ENCODE assay signal across 8 mouse cellular contexts in the genomic region with DNA sequence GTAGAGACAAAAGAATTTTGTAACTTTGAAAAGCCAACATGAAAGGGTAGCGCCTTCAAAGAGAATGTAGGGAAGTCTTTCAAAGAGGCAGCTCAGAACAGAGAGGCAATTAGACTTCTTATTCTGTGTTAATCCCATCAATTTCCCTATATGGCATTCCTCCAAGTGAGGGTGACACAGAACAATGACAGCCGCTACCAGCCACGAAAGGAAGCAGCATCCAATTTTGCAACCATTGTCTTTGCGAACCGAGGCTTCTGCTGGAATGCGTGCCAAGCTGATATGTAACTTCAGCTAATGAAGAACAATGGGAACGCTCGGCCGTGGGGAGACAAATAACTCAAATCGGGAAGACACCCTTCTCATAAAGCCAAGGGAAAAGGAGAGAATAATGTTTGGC.
DNase-seq lines count a peak whose midpoint lies in the region; ATAC-seq and TF ChIP-seq lines count a peak whose summit lies in the region.

No protein-coding gene starts in this region.

- WGBS in heart, adult 2 months, result 33% methylated on average over 10 of the region's 10 CpGs
- WGBS in heart, embryonic 10.5 days, result 48% methylated on average over 10 of the region's 10 CpGs
- 25% methylated on average over 10 of the region's 10 CpGs for WGBS in cerebellum, adult 2 months
- 24% methylated on average over 10 of the region's 10 CpGs for WGBS in hindbrain, embryonic 11.5 days
- 49% methylated on average over 10 of the region's 10 CpGs for WGBS in intestine, embryonic 16.5 days

- DNase-seq in heart, adult 2 months, result no peak
- DNase-seq in heart, embryonic 10.5 days (ENCODE audit: low spot score), result no peak
- DNase-seq in cerebellum, adult 2 months, result peak; percentile 34 to 50
- peak; percentile 12 for DNase-seq in hindbrain, embryonic 11.5 days (ENCODE audit: low spot score)
- DNase-seq in lung, postnatal 25 days (ENCODE audit: low spot score), result peak; percentile 29
- no peak for DNase-seq in spleen, postnatal 36 days (ENCODE audit: low spot score in 2 of 2)
- no peak for DNase-seq in ovary, postnatal 36 days (ENCODE audit: low spot score)

- TF ChIP-seq CTCF in heart, adult 2 months (IDR thresholded peaks at IDR 0.05), result no peak
- no peak for TF ChIP-seq CTCF in cerebellum, adult 2 months (IDR thresholded peaks at IDR 0.05; ENCODE audit: borderline replicate concordance, insufficient read depth, low read depth, low read length)

- no peak overlapping the region for H3K4me3 ChIP-seq in heart, adult 2 months
- no peak overlapping the region for H3K4me3 ChIP-seq in heart, embryonic 10.5 days
- no peak overlapping the region for H3K4me3 ChIP-seq in cerebellum, adult 2 months (replicated peaks; ENCODE audit: insufficient read depth, low read depth, low read length)
- H3K4me3 ChIP-seq in hindbrain, embryonic 11.5 days (ENCODE audit: low read depth, low read length), result no peak overlapping the region
- no peak overlapping the region for H3K4me3 ChIP-seq in intestine, embryonic 16.5 days (ENCODE audit: low read length)

- no peaks in the 10 kb centered on the region for H3K36me3 ChIP-seq in heart, adult 2 months (ENCODE audit: control insufficient read depth, insufficient read depth, low read length)
- H3K36me3 ChIP-seq in heart, embryonic 10.5 days, result no peaks in the 10 kb centered on the region
- no peaks in the 10 kb centered on the region for H3K36me3 ChIP-seq in hindbrain, embryonic 11.5 days (ENCODE audit: control insufficient read depth, insufficient read depth, low read length)
- no peaks in the 10 kb centered on the region for H3K36me3 ChIP-seq in intestine, embryonic 16.5 days (ENCODE audit: control insufficient read depth, insufficient read depth, low read length)

- no peak for TF ChIP-seq POLR2A in heart, adult 2 months (IDR thresholded peaks at IDR 0.05; ENCODE audit: insufficient read depth, low read depth, low read length)
- TF ChIP-seq POLR2A in cerebellum, adult 2 months (IDR thresholded peaks at IDR 0.05; ENCODE audit: borderline replicate concordance, insufficient read depth, low read length), result no peak

- H3K79me2 ChIP-seq in heart, adult 2 months (replicated peaks; ENCODE audit: control insufficient read depth, insufficient read depth, low read length), result no peaks in the 10 kb centered on the region

- H3K27ac ChIP-seq in heart, adult 2 months, result no peak overlapping the region
- H3K27ac ChIP-seq in heart, embryonic 10.5 days, result no peak overlapping the region; the same call in 1 of the 2 replicates
- H3K27ac ChIP-seq in cerebellum, adult 2 months (ENCODE audit: insufficient read depth, low read length), result no peak overlapping the region
- H3K27ac ChIP-seq in hindbrain, embryonic 11.5 days (ENCODE audit: low read depth, low read length), result 0 out of 2 replicates have a peak overlapping the region, but pooled peaks have one; percentile 9
- H3K27ac ChIP-seq in intestine, embryonic 16.5 days (ENCODE audit: low read length), result no peak overlapping the region

- no peak overlapping the region for H3K4me2 ChIP-seq in hindbrain, embryonic 11.5 days (replicated peaks; ENCODE audit: low read depth, low read length)
- no peak overlapping the region for H3K4me2 ChIP-seq in intestine, embryonic 16.5 days (ENCODE audit: low read depth, low read length)

- 0 out of 2 replicates have a peak, but pooled peaks have one; percentile 10 for TF ChIP-seq EP300 in heart, adult 2 months (IDR thresholded peaks at IDR 0.05; ENCODE audit: insufficient read depth, low read depth, low read length)

- no peaks in the 10 kb centered on the region for H3K9me3 ChIP-seq in heart, embryonic 10.5 days
- H3K9me3 ChIP-seq in hindbrain, embryonic 11.5 days (ENCODE audit: control insufficient read depth, low read length), result no peaks in the 10 kb centered on the region
- no peaks in the 10 kb centered on the region for H3K9me3 ChIP-seq in intestine, embryonic 16.5 days (ENCODE audit: control insufficient read depth, low read length)

- peaks cover 3% of the 10 kb centered on the region; the same call in 1 of the 2 replicates for H3K4me1 ChIP-seq in heart, adult 2 months (ENCODE audit: control insufficient read depth, insufficient read depth, low read length)
- H3K4me1 ChIP-seq in heart, embryonic 10.5 days, result peaks cover 30% of the 10 kb centered on the region
- peaks cover 22% of the 10 kb centered on the region for H3K4me1 ChIP-seq in cerebellum, adult 2 months (ENCODE audit: control insufficient read depth, insufficient read depth, low read length)
- peaks cover 3% of the 10 kb centered on the region; the same call in 1 of the 2 replicates for H3K4me1 ChIP-seq in hindbrain, embryonic 11.5 days (replicated peaks; ENCODE audit: control insufficient read depth, insufficient read depth, low read length)
- H3K4me1 ChIP-seq in intestine, embryonic 16.5 days (ENCODE audit: control insufficient read depth, insufficient read depth, low read length), result no peaks in the 10 kb centered on the region

- no peak overlapping the region for H3K9ac ChIP-seq in heart, adult 2 months (ENCODE audit: low read depth, low read length)
- H3K9ac ChIP-seq in hindbrain, embryonic 11.5 days (ENCODE audit: low read depth, low read length), result no peak overlapping the region
- H3K9ac ChIP-seq in intestine, embryonic 16.5 days (ENCODE audit: low read depth, low read length), result no peak overlapping the region

- intact Hi-C loops in heart, adult 2 months (cut with DNase I), result no loop called here

- no peak for ATAC-seq in hindbrain, embryonic 11.5 days (ENCODE audit: low FRiP score)
- no peak for ATAC-seq in intestine, embryonic 16.5 days

- H3K27me3 ChIP-seq in heart, adult 2 months (ENCODE audit: control insufficient read depth, insufficient read depth, low read length), result no peaks in the 10 kb centered on the region
- H3K27me3 ChIP-seq in heart, embryonic 10.5 days (ENCODE audit: insufficient read depth, poor library complexity, severe bottlenecking), result no peaks in the 10 kb centered on the region
- H3K27me3 ChIP-seq in cerebellum, adult 2 months (ENCODE audit: control insufficient read depth, insufficient read depth, low read length), result no peaks in the 10 kb centered on the region
- H3K27me3 ChIP-seq in hindbrain, embryonic 11.5 days (ENCODE audit: control insufficient read depth, insufficient read depth, low read length), result no peaks in the 10 kb centered on the region
- H3K27me3 ChIP-seq in intestine, embryonic 16.5 days (replicated peaks; ENCODE audit: control insufficient read depth, insufficient read depth, low read length), result no peaks in the 10 kb centered on the region

Comparison
In these comparisons a context has a peak if more than half of its experiments do, and no peak if none do; other contexts are left out.
1. DNase-seq: peak in cerebellum, adult 2 months (2 of 2), hindbrain, embryonic 11.5 days (single experiment) and lung, postnatal 25 days (single experiment); none in heart, adult 2 months (0 of 2), heart, embryonic 10.5 days (single experiment), spleen, postnatal 36 days (0 of 2) and ovary, postnatal 36 days (single experiment).